Mouse (Mus musculus) stomach, embryonic 15.5 days (tissue): Measurements from ENCODE around the gene Me1. TPM values are rescaled to one million over a fixed set of nuclear protein-coding genes. Genes with fewer than 3 reads are reported as not detected.

Experiments used
- ATAC-seq: fragments of 200-750 bp; cut with Nextera tagmentation; 2 replicates; pipeline ENCODE4 v1.8.0; 2017; ENCODE audit warnings: low read depth, moderate number of reproducible peaks, moderate TSS enrichment; ENCODE audit not compliant: insufficient read depth, low FRiP score
- H3K27ac ChIP-seq: fragments of 300-500 bp; sonication (generic); 2 replicates; pipeline ENCODE4 v1.5.1; 2015; ENCODE audit warnings: mild to moderate bottlenecking, inconsistent platforms
- H3K27me3 ChIP-seq: fragments of 300-500 bp; sonication (generic); replicated peaks from 2 replicates; pipeline ENCODE4 v1.6.1; 2015; ENCODE audit warnings: inconsistent platforms
- H3K36me3 ChIP-seq: fragments of 300-500 bp; sonication (generic); 2 replicates; pipeline ENCODE4 v1.6.1; 2015; ENCODE audit warnings: inconsistent platforms
- H3K4me1 ChIP-seq: fragments of 300-500 bp; sonication (generic); 2 replicates; pipeline ENCODE4 v1.6.1; 2015; ENCODE audit warnings: inconsistent platforms
- H3K4me2 ChIP-seq: fragments of 300-500 bp; sonication (generic); 2 replicates; pipeline ENCODE4 v1.6.1; 2015; ENCODE audit warnings: mild to moderate bottlenecking, inconsistent platforms
- H3K4me3 ChIP-seq: fragments of 300-500 bp; sonication (generic); replicated peaks from 2 replicates; pipeline ENCODE4 v1.5.1; 2015; ENCODE audit warnings: inconsistent platforms
- H3K9ac ChIP-seq: fragments of 300-500 bp; sonication (generic); 2 replicates; pipeline ENCODE4 v1.6.1; 2015; ENCODE audit warnings: inconsistent platforms
- H3K9me3 ChIP-seq: fragments of 300-500 bp; sonication (generic); 2 replicates; pipeline ENCODE4 v1.6.1; 2016; ENCODE audit warnings: inconsistent platforms
- WGBS: fragments of 180-500 bp; shearing (Covaris S2); methylation state at CpG from one replicate; pipeline ENCODE4 v1.1.7; 2015; 5-methylcytosine and 5-hydroxymethylcytosine counted together
- polyA plus RNA-seq: library from polyadenylated mRNA; unstranded; fragments of >200 nt; fragmentation: Nextera tagmentation; extraction: Ambion mirVana; gene quantifications from 2 replicates; pipeline ENCODE4 v1.2.1, GENCODE M21; 2015

Me1 gene
- polyA plus RNA-seq, 1 experiment from 2014 or later, result 22.5 TPM

GRCm38 (mm10) chr9:86554641-86555040 lies 141.1 kb downstream of the Me1 start:
- H3K9ac ChIP-seq, result no peak overlapping the region
- peaks cover 38% of the 10 kb centered on the region for H3K36me3 ChIP-seq
- ATAC-seq, result no peak
- no peak overlapping the region for H3K4me2 ChIP-seq
- no peak overlapping the region for H3K27ac ChIP-seq
- no peaks in the 10 kb centered on the region for H3K4me1 ChIP-seq
- 92% methylated on average over 4 of the region's 4 CpGs for WGBS
- no peaks in the 10 kb centered on the region for H3K9me3 ChIP-seq
- H3K27me3 ChIP-seq, result no peaks in the 10 kb centered on the region
- H3K4me3 ChIP-seq, result no peak overlapping the region

GRCm38 (mm10) chr9:86553886-86554285 lies 141.9 kb downstream of the Me1 start:
- Histone ChIP-seq H3K4me3 (no peak overlapping the region), H3K9ac (no peak overlapping the region), H3K4me1 (no peaks in the 10 kb centered on the region), H3K4me2 (no peak overlapping the region), H3K9me3 (no peaks in the 10 kb centered on the region), H3K27me3 (no peaks in the 10 kb centered on the region), H3K27ac (no peak overlapping the region), H3K36me3 (peaks cover 39% of the 10 kb centered on the region)
- 79% methylated on average over 9 of the region's 9 CpGs for WGBS
- ATAC-seq, result no peak

- Histone ChIP-seq H3K9ac (no peak overlapping the region), H3K27me3 (no peaks in the 10 kb centered on the region), H3K4me1 (no peaks in the 10 kb centered on the region), H3K4me2 (no peak overlapping the region), H3K27ac (no peak overlapping the region), H3K4me3 (no peak overlapping the region), H3K9me3 (no peaks in the 10 kb centered on the region), H3K36me3 (peaks cover 27% of the 10 kb centered on the region)
- 90% methylated on average over 3 of the region's 3 CpGs for WGBS
- no peak for ATAC-seq
These were observed 145.0 kb downstream of the Me1 start for GRCm38 (mm10) chr9:86550717-86551116.

- Histone ChIP-seq H3K4me3 (no peak overlapping the region), H3K36me3 (peaks cover 24% of the 10 kb centered on the region), H3K4me1 (no peaks in the 10 kb centered on the region), H3K9me3 (no peaks in the 10 kb centered on the region), H3K27me3 (no peaks in the 10 kb centered on the region), H3K4me2 (no peak overlapping the region), H3K27ac (no peak overlapping the region), H3K9ac (no peak overlapping the region)
- 84% methylated on average over 5 of the region's 5 CpGs for whole genome bisulfite sequencing
- no peak for ATAC-seq
These were observed 146.1 kb downstream of the Me1 start for GRCm38 (mm10) chr9:86549637-86550162.

GRCm38 (mm10) chr9:86544559-86544958 lies 151.2 kb downstream of the Me1 start:
- 80% methylated on average over 1 of the region's 1 CpGs for WGBS
- Histone ChIP-seq H3K4me1 (no peaks in the 10 kb centered on the region), H3K27ac (no peak overlapping the region), H3K36me3 (peaks cover 13% of the 10 kb centered on the region), H3K9ac (no peak overlapping the region), H3K9me3 (no peaks in the 10 kb centered on the region), H3K27me3 (no peaks in the 10 kb centered on the region), H3K4me3 (no peak overlapping the region), H3K4me2 (no peak overlapping the region)
- no peak for ATAC-seq

- Histone ChIP-seq H3K9me3 (no peaks in the 10 kb centered on the region), H3K4me3 (no peak overlapping the region), H3K36me3 (peaks cover 13% of the 10 kb centered on the region), H3K4me2 (no peak overlapping the region), H3K27me3 (no peaks in the 10 kb centered on the region), H3K27ac (no peak overlapping the region), H3K4me1 (no peaks in the 10 kb centered on the region), H3K9ac (no peak overlapping the region)
- WGBS, result 93% methylated on average over 3 of the region's 3 CpGs
- ATAC-seq, result no peak
These were observed 152.3 kb downstream of the Me1 start for GRCm38 (mm10) chr9:86543451-86543850.

- H3K4me3 ChIP-seq, result no peak overlapping the region
- H3K4me2 ChIP-seq, result no peak overlapping the region
- no peaks in the 10 kb centered on the region for H3K9me3 ChIP-seq
- H3K27ac ChIP-seq, result no peak overlapping the region
- no peak for ATAC-seq
- 0 out of 2 replicates have a peak, but pooled peaks cover 2% of the 10 kb centered on the region for H3K36me3 ChIP-seq
- H3K27me3 ChIP-seq, result no peaks in the 10 kb centered on the region
- WGBS, result 86% methylated on average over 5 of the region's 5 CpGs
- no peaks in the 10 kb centered on the region for H3K4me1 ChIP-seq
- H3K9ac ChIP-seq, result no peak overlapping the region
These were observed 161.7 kb downstream of the Me1 start for GRCm38 (mm10) chr9:86534071-86534470.

Other genes with a start within 250 kb of the Me1 start
- gene Ube2cbp, start 231.0 kb downstream of the Me1 start, polyA plus RNA-seq, result 4.8 and 5.8 TPM in 2 replicates
- gene Dop1a, start 228.8 kb downstream of the Me1 start, polyA plus RNA-seq, result 14.6 and 15.3 TPM in 2 replicates
- 35.0 and 37.0 TPM in 2 replicates for gene Pgm3, start 124.1 kb downstream of the Me1 start, polyA plus RNA-seq
- gene Rwdd2a, start 124.0 kb downstream of the Me1 start, polyA plus RNA-seq, result 2.4 and 2.7 TPM in 2 replicates
- gene Prss35, start 47.7 kb upstream of the Me1 start, polyA plus RNA-seq, result 15.8 and 17.5 TPM in 2 replicates
- gene Snap91, start 184.7 kb upstream of the Me1 start, polyA plus RNA-seq, result 4.7 and 6.8 TPM in 2 replicates